Mouse (Mus musculus) myocyte (in vitro differentiated cells): Measurements from ENCODE around the gene Agl.

Source experiments
- MAX ChIP-seq: IDR thresholded peaks from one replicate; pipeline ENCODE4 v1.6.1; 2011; ENCODE audit warnings: low read depth, mild to moderate bottlenecking, control low read depth
- SRF ChIP-seq: IDR thresholded peaks from one replicate; pipeline ENCODE4 v1.6.1; 2011; ENCODE audit warnings: low read depth; ENCODE audit not compliant: control insufficient read depth, insufficient read length

DNA sequence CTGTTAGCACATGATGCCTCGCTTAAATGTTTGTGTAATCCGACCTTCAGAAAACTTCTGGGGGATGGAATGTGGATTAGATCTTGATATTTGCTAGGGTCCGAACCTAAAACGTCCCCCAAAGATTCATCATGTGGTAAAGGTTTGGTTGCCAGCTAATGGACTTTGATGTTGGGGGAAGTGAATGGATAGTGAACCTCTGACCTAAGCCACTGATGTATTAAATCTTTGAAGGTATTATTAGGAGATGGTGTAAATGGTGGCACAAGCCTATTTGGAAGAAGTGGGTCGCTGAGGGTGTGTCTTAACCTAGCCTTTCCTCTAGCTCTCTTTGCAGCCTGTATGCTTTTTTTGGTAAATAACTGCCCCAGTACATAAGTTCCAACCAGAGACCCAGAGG lies 94.9 kb downstream of the Agl start:
- no peak for TF ChIP-seq MAX
- no peak for TF ChIP-seq SRF
